Mouse (Mus musculus): Measurements from ENCODE around the gene Gm10310. TPM values are rescaled to one million over a fixed set of nuclear protein-coding genes. Genes with fewer than 3 reads are reported as not detected.
"Not testable (repeated sequence)": the region's sequence is repeated elsewhere in the genome, so short reads cannot be mapped to it uniquely, and the experiment has no call there.

Gene Gm10310
- polyA plus RNA-seq, 1 experiment from 2014 or later, result not detected

- H3K4me3 ChIP-seq (replicated peaks; ENCODE audit: low read depth, low read length); ATAC-seq (ENCODE audit: low FRiP score, low TSS enrichment); H3K27ac ChIP-seq (replicated peaks; ENCODE audit: low read depth, low read length); H3K9ac ChIP-seq (replicated peaks; ENCODE audit: low read length); H3K36me3 ChIP-seq (ENCODE audit: control insufficient read depth, insufficient read depth, low read length); H3K27me3 ChIP-seq (ENCODE audit: control insufficient read depth, insufficient read depth, low read length); H3K9me3 ChIP-seq (ENCODE audit: control insufficient read depth, low read length); H3K4me2 ChIP-seq (ENCODE audit: low read length); DNase-seq; H3K4me1 ChIP-seq (ENCODE audit: control insufficient read depth, insufficient read depth, low read length): not testable (repeated sequence)
- 97% methylated on average over 2 of the region's 3 CpGs for WGBS
These were observed 18.6 kb downstream of the Gm10310 start for GRCm38 (mm10) chr10:129966232-129966631.

GRCm38 (mm10) chr10:129949000-129949399 is 35.9 kb downstream of the Gm10310 start, which contains the start of gene Olfr818:
Gene Olfr818, minus strand, starts transcription at chr10:129949100.
- H3K4me2 ChIP-seq (ENCODE audit: low read length), result no peak within 1 kb of the TSS
- no peak within 1 kb of the TSS for H3K27ac ChIP-seq (replicated peaks; ENCODE audit: low read depth, low read length)
- no peaks in the 10 kb centered on the region for H3K4me1 ChIP-seq (ENCODE audit: control insufficient read depth, insufficient read depth, low read length)
- DNase-seq, result no peak
- no peak within 1 kb of the TSS for H3K9ac ChIP-seq (replicated peaks; ENCODE audit: low read length)
- 93% methylated on average over 2 of the region's 2 CpGs for WGBS
- H3K9me3 ChIP-seq (ENCODE audit: control insufficient read depth, low read length), result no peaks in the 10 kb centered on the region
- no peak within 1 kb of the TSS for H3K4me3 ChIP-seq (replicated peaks; ENCODE audit: low read depth, low read length)
- no peak for ATAC-seq (ENCODE audit: low FRiP score, low TSS enrichment)
- H3K36me3 ChIP-seq (ENCODE audit: control insufficient read depth, insufficient read depth, low read length), result no peaks in the 10 kb centered on the region
- no peaks in the 10 kb centered on the region for H3K27me3 ChIP-seq (ENCODE audit: control insufficient read depth, insufficient read depth, low read length)

Other genes starting within 250 kb of the Gm10310 start
- not detected in 2 replicates for gene Olfr806, start 243.1 kb downstream of the Gm10310 start, polyA plus RNA-seq (2014; fragmentation: Nextera tagmentation; extraction: Ambion mirVana)
- gene Olfr807, start 227.3 kb downstream of the Gm10310 start, polyA plus RNA-seq (2014; fragmentation: Nextera tagmentation; extraction: Ambion mirVana), result not detected in 2 replicates
- gene Olfr808, start 219.6 kb downstream of the Gm10310 start, polyA plus RNA-seq (2014; fragmentation: Nextera tagmentation; extraction: Ambion mirVana), result not detected in 2 replicates
- gene Olfr809, start 210.4 kb downstream of the Gm10310 start, polyA plus RNA-seq (2014; fragmentation: Nextera tagmentation; extraction: Ambion mirVana), result not detected in 2 replicates
- not detected in 2 replicates for gene Olfr810, start 190.1 kb downstream of the Gm10310 start, polyA plus RNA-seq (2014; fragmentation: Nextera tagmentation; extraction: Ambion mirVana)
- gene Olfr811, start 180.7 kb downstream of the Gm10310 start, polyA plus RNA-seq (2014; fragmentation: Nextera tagmentation; extraction: Ambion mirVana), result not detected in 2 replicates
- not detected in 2 replicates for gene Olfr812, start 139.0 kb downstream of the Gm10310 start, polyA plus RNA-seq (2014; fragmentation: Nextera tagmentation; extraction: Ambion mirVana)
- not detected in 2 replicates for gene Olfr813, start 129.7 kb downstream of the Gm10310 start, polyA plus RNA-seq (2014; fragmentation: Nextera tagmentation; extraction: Ambion mirVana)
- not detected in 2 replicates for gene Olfr814, start 105.2 kb downstream of the Gm10310 start, polyA plus RNA-seq (2014; fragmentation: Nextera tagmentation; extraction: Ambion mirVana)
- not detected in 2 replicates for gene Olfr815, start 79.2 kb downstream of the Gm10310 start, polyA plus RNA-seq (2014; fragmentation: Nextera tagmentation; extraction: Ambion mirVana)
- not detected in 2 replicates for gene Olfr816, start 69.5 kb downstream of the Gm10310 start, polyA plus RNA-seq (2014; fragmentation: Nextera tagmentation; extraction: Ambion mirVana)
- not detected in 2 replicates for gene Olfr818, start 36.0 kb downstream of the Gm10310 start, polyA plus RNA-seq (2014; fragmentation: Nextera tagmentation; extraction: Ambion mirVana)
- not detected in 2 replicates for gene Olfr819, start 17.8 kb downstream of the Gm10310 start, polyA plus RNA-seq (2014; fragmentation: Nextera tagmentation; extraction: Ambion mirVana)
- gene Olfr247, start 8.9 kb downstream of the Gm10310 start, polyA plus RNA-seq (2014; fragmentation: Nextera tagmentation; extraction: Ambion mirVana), result not detected in 2 replicates
- not detected in 2 replicates for gene Olfr820, start 27.6 kb upstream of the Gm10310 start, polyA plus RNA-seq (2014; fragmentation: Nextera tagmentation; extraction: Ambion mirVana)
- gene Olfr821, start 45.3 kb upstream of the Gm10310 start, polyA plus RNA-seq (2014; fragmentation: Nextera tagmentation; extraction: Ambion mirVana), result not detected in 2 replicates
- not detected in 2 replicates for gene Olfr822, start 86.1 kb upstream of the Gm10310 start, polyA plus RNA-seq (2014; fragmentation: Nextera tagmentation; extraction: Ambion mirVana)
- not detected in 2 replicates for gene Olfr823, start 130.3 kb upstream of the Gm10310 start, polyA plus RNA-seq (2014; fragmentation: Nextera tagmentation; extraction: Ambion mirVana)
- gene Olfr824, start 144.9 kb upstream of the Gm10310 start, polyA plus RNA-seq (2014; fragmentation: Nextera tagmentation; extraction: Ambion mirVana), result not detected in 2 replicates
- gene Olfr825, start 181.7 kb upstream of the Gm10310 start, polyA plus RNA-seq (2014; fragmentation: Nextera tagmentation; extraction: Ambion mirVana), result not detected in 2 replicates
- not detected in 2 replicates for gene Olfr826, start 199.1 kb upstream of the Gm10310 start, polyA plus RNA-seq (2014; fragmentation: Nextera tagmentation; extraction: Ambion mirVana)
- not detected in 2 replicates for gene Olfr827, start 229.3 kb upstream of the Gm10310 start, polyA plus RNA-seq (2014; fragmentation: Nextera tagmentation; extraction: Ambion mirVana)